Mouse (Mus musculus) retina, postnatal 1 day (tissue): ENCODE measurements around the gene Ptprj.
"Not testable (repeated sequence)": the region's sequence is repeated elsewhere in the genome, so short reads cannot be mapped to it uniquely, and the experiment has no call there.

Experiments
- DNase-seq: peaks from one replicate; pipeline ENCODE4 v3.0.0-alpha.2; 2012

Ptprj gene

GRCm38 (mm10) chr2:90476792-90477191, 103.7 kb downstream of the Ptprj start:
- no peak for DNase-seq

GRCm38 (mm10) chr2:90476319-90476718, 104.1 kb downstream of the Ptprj start:
- no peak for DNase-seq

GRCm38 (mm10) chr2:90474593-90475405, 105.6 kb downstream of the Ptprj start:
- peak; percentile 96 for DNase-seq

GRCm38 (mm10) chr2:90472701-90473100, 107.7 kb downstream of the Ptprj start:
- DNase-seq, result no peak

- no peak for DNase-seq
Measured at GRCm38 (mm10) chr2:90470122-90470521, 110.3 kb downstream of the Ptprj start.

- no peak for DNase-seq
Measured at GRCm38 (mm10) chr2:90466480-90466879, 114.0 kb downstream of the Ptprj start.

- DNase-seq, result no peak
Measured at GRCm38 (mm10) chr2:90463735-90464134, 116.7 kb downstream of the Ptprj start.

- DNase-seq, result no peak
Measured at GRCm38 (mm10) chr2:90462252-90462651, 118.2 kb downstream of the Ptprj start.

GRCm38 (mm10) chr2:90457946-90458345, 122.5 kb downstream of the Ptprj start:
- no peak for DNase-seq

GRCm38 (mm10) chr2:90452380-90452779, 128.1 kb downstream of the Ptprj start:
- DNase-seq, result no peak

GRCm38 (mm10) chr2:90448967-90449740, 131.3 kb downstream of the Ptprj start:
- DNase-seq, result no peak

- no peak for DNase-seq
Measured at GRCm38 (mm10) chr2:90443811-90444210, 136.6 kb downstream of the Ptprj start.

- DNase-seq, result not testable (repeated sequence)
Measured at GRCm38 (mm10) chr2:90441811-90442210, 138.6 kb downstream of the Ptprj start.

- DNase-seq, result not testable (repeated sequence)
Measured at GRCm38 (mm10) chr2:90440169-90440568, 140.3 kb downstream of the Ptprj start.

GRCm38 (mm10) chr2:90437453-90437852, 143.0 kb downstream of the Ptprj start:
- DNase-seq, result not testable (repeated sequence)

GRCm38 (mm10) chr2:90429782-90430181, 150.7 kb downstream of the Ptprj start:
- DNase-seq, result not testable (repeated sequence)

- DNase-seq, result not testable (repeated sequence)
Measured at GRCm38 (mm10) chr2:90428988-90429717, 151.3 kb downstream of the Ptprj start.

GRCm38 (mm10) chr2:90424937-90425336, 155.5 kb downstream of the Ptprj start:
- not testable (repeated sequence) for DNase-seq

GRCm38 (mm10) chr2:90422282-90422681, 158.2 kb downstream of the Ptprj start:
- DNase-seq, result not testable (repeated sequence)

GRCm38 (mm10) chr2:90414110-90414821, 166.2 kb downstream of the Ptprj start:
- not testable (repeated sequence) for DNase-seq

GRCm38 (mm10) chr2:90398633-90399107, 181.8 kb downstream of the Ptprj start, which contains the start of gene Olfr1274-ps:
Gene Olfr1274-ps, plus strand, starts transcription at chr2:90398683.
- DNase-seq, result not testable (repeated sequence)
